37 mouse cellular contexts compared by ENCODE assay signal in the genomic region with DNA sequence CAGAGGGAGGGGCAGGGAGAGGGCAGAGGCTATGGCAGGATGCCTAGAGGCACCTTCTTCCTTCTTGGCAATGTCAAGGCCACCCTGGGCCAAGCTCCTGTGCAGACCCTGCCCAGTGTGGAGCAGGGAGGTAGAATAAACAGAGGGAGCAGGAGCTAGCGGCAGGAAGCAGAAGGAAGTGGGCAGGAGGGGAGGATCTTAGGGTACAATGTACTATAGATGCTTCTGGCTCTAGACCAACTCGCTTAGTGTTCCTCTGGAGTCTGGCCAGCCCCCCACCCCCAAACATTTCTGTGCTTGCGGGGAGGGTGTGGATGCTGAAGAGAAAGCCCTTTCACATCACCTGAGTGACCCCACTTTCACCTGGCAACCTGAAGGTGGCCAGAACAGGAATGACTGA. TPM values are rescaled to one million over a fixed set of nuclear protein-coding genes. Genes with fewer than 3 reads are reported as not detected.
A peak's percentile ranks its signal among the peaks of the same experiment; 100 is the strongest.
DNase-seq lines count a peak whose midpoint lies in the region; ATAC-seq lines count a peak whose summit lies in the region.
"Had no signal": no experiment of that assay in that cellular context is flagged by ENCODE, and none has a peak within 500 bp of the region (broad histone marks: within the 10 kb centered on the region; RNA-seq: fewer than 3 reads in every experiment).

No protein-coding gene starts in this region.

- no peaks in the 10 kb centered on the region for H3K9me3 ChIP-seq in lung, embryonic 15.5 days
- no peaks in the 10 kb centered on the region for H3K9me3 ChIP-seq in midbrain, embryonic 14.5 days (ENCODE audit: control insufficient read depth, low read length)
- H3K9me3 ChIP-seq: forebrain, embryonic 10.5 days; forebrain, embryonic 15.5 days; heart, embryonic 12.5 days; hindbrain, embryonic 13.5 days; limb, embryonic 13.5 days; neural tube, embryonic 12.5 days had no signal

- no peaks in the 10 kb centered on the region for H3K4me1 ChIP-seq in lung, embryonic 15.5 days
- no peaks in the 10 kb centered on the region for H3K4me1 ChIP-seq in midbrain, embryonic 14.5 days (ENCODE audit: control insufficient read depth, insufficient read depth, low read length)
- H3K4me1 ChIP-seq: forebrain, embryonic 15.5 days; heart, embryonic 12.5 days; hindbrain, embryonic 13.5 days; neural tube, embryonic 12.5 days had no signal

- no peak overlapping the region for H3K4me3 ChIP-seq in lung, embryonic 15.5 days
- H3K4me3 ChIP-seq in midbrain, embryonic 14.5 days (replicated peaks; ENCODE audit: low read depth, low read length), result no peak overlapping the region
- H3K4me3 ChIP-seq: forebrain, embryonic 10.5 days; forebrain, embryonic 15.5 days; heart, embryonic 12.5 days; hindbrain, embryonic 13.5 days; layer of hippocampus, adult 2 months; limb, embryonic 13.5 days; myocyte; neural tube, embryonic 12.5 days had no signal

- no peaks in the 10 kb centered on the region for H3K27me3 ChIP-seq in lung, embryonic 15.5 days
- no peaks in the 10 kb centered on the region for H3K27me3 ChIP-seq in midbrain, embryonic 14.5 days (ENCODE audit: control insufficient read depth, insufficient read depth, low read length)
- H3K27me3 ChIP-seq: forebrain, embryonic 15.5 days; hindbrain, embryonic 13.5 days; neural tube, embryonic 12.5 days had no signal

- peak; percentile 33 for DNase-seq in urinary bladder, postnatal 14 days (ENCODE audit: low spot score)
- DNase-seq in urinary bladder, postnatal 36 days (ENCODE audit: low spot score in 2 of 2), result no peak
- peak; percentile 34 for DNase-seq in lung, postnatal 25 days (ENCODE audit: low spot score)
- no peak for DNase-seq in midbrain, embryonic 14.5 days
- DNase-seq in spleen, adult 18-20 months, result no peak
- DNase-seq in urinary bladder, postnatal 4 days (ENCODE audit: low spot score in 2 of 2), result no peak
- DNase-seq: adrenal gland, adult 2 months; adrenal gland, postnatal 36 days; B cell, adult 2 months; cerebellum, adult 18-20 months; cerebellum, postnatal 25 days; gastrocnemius, postnatal 25 days; heart, adult 18-20 months; heart, postnatal 4 days; kidney, adult 9 months; kidney, postnatal 36 days; right cerebral cortex, postnatal 25 days; thymus, adult 18-20 months; thymus, postnatal 4 days had no signal

- 21% methylated on average over 3 of the region's 3 CpGs for WGBS in lung, embryonic 15.5 days
- 77% methylated on average over 3 of the region's 3 CpGs for WGBS in midbrain, embryonic 14.5 days

- H3K27ac ChIP-seq in lung, embryonic 15.5 days, result no peak overlapping the region
- no peak overlapping the region for H3K27ac ChIP-seq in midbrain, embryonic 14.5 days (replicated peaks; ENCODE audit: low read depth, low read length)
- H3K27ac ChIP-seq: forebrain, embryonic 10.5 days; forebrain, embryonic 15.5 days; hindbrain, embryonic 13.5 days; layer of hippocampus, adult 2 months; limb, embryonic 13.5 days; neural tube, embryonic 12.5 days had no signal

- peak; percentile 46; the same call in 1 of the 2 replicates for ATAC-seq in lung, embryonic 15.5 days (ENCODE audit: borderline replicate concordance, extremely low read depth, low FRiP score, low TSS enrichment)
- ATAC-seq in midbrain, embryonic 14.5 days (ENCODE audit: low FRiP score, low TSS enrichment), result no peak
- ATAC-seq: activated CD4-positive, CD25-positive, alpha-beta regulatory T cell, adult 4 months; forebrain, embryonic 15.5 days; intestine, embryonic 16.5 days had no signal

- no peaks in the 10 kb centered on the region for H3K36me3 ChIP-seq in lung, embryonic 15.5 days
- H3K36me3 ChIP-seq in midbrain, embryonic 14.5 days (ENCODE audit: control insufficient read depth, insufficient read depth, low read length), result no peaks in the 10 kb centered on the region
- H3K36me3 ChIP-seq: forebrain, embryonic 10.5 days; forebrain, embryonic 15.5 days; heart, embryonic 12.5 days; hindbrain, embryonic 13.5 days; limb, embryonic 13.5 days; neural tube, embryonic 12.5 days had no signal

- H3K4me2 ChIP-seq in lung, embryonic 15.5 days, result no peak overlapping the region
- no peak overlapping the region for H3K4me2 ChIP-seq in midbrain, embryonic 14.5 days (ENCODE audit: low read length)
- H3K4me2 ChIP-seq: forebrain, embryonic 15.5 days; heart, embryonic 12.5 days; hindbrain, embryonic 13.5 days; limb, embryonic 13.5 days; liver, embryonic 11.5 days; midbrain, embryonic 11.5 days; neural tube, embryonic 12.5 days had no signal

- H3K9ac ChIP-seq in lung, embryonic 15.5 days, result no peak overlapping the region
- no peak overlapping the region for H3K9ac ChIP-seq in midbrain, embryonic 14.5 days (replicated peaks; ENCODE audit: low read length)
- H3K9ac ChIP-seq: forebrain, embryonic 15.5 days; heart, embryonic 12.5 days; hindbrain, embryonic 13.5 days; limb, embryonic 13.5 days; neural tube, embryonic 12.5 days had no signal

RNA-seq across cellular contexts. Expression of gene Gabrp, which starts 0.9 kb away (rescaled TPM):
- 0.25 and 0.34 TPM in 2 replicates for polyA plus RNA-seq in lung, embryonic 15.5 days (2015; fragmentation: Nextera tagmentation; extraction: Ambion mirVana)
- polyA plus RNA-seq in midbrain, embryonic 14.5 days (2014; fragmentation: Nextera tagmentation; extraction: Ambion mirVana), result not detected in 2 replicates
- polyA plus RNA-seq: activated CD4-positive, CD25-positive, alpha-beta regulatory T cell, adult 4 months; adrenal gland, adult 2 months; forebrain, embryonic 15.5 days; frontal cortex, adult 2 months; heart, postnatal 0 days; hindbrain, embryonic 13.5 days; midbrain, postnatal 0 days; myocyte had no signal

RNA-seq across cellular contexts. Expression of gene D130052B06Rik, which starts 19.5 kb away (rescaled TPM):
- polyA plus RNA-seq in lung, embryonic 15.5 days (2015; fragmentation: Nextera tagmentation; extraction: Ambion mirVana), result not detected in 2 replicates
- not detected in 2 replicates for polyA plus RNA-seq in midbrain, embryonic 14.5 days (2014; fragmentation: Nextera tagmentation; extraction: Ambion mirVana)
- polyA plus RNA-seq: activated CD4-positive, CD25-positive, alpha-beta regulatory T cell, adult 4 months; adrenal gland, adult 2 months; forebrain, embryonic 10.5 days; forebrain, embryonic 15.5 days; frontal cortex, adult 2 months; heart, embryonic 12.5 days; heart, postnatal 0 days; intestine, embryonic 16.5 days; liver, embryonic 11.5 days; liver, embryonic 16.5 days; midbrain, embryonic 11.5 days; midbrain, postnatal 0 days; myocyte; stomach, embryonic 16.5 days had no signal

Comparison
In these comparisons a context has a peak if more than half of its experiments do, and no peak if none do; other contexts are left out.
1. DNase-seq: peak in urinary bladder, postnatal 14 days (single experiment) and lung, postnatal 25 days (single experiment); none in urinary bladder, postnatal 36 days (0 of 2), midbrain, embryonic 14.5 days (single experiment), spleen, adult 18-20 months (0 of 2) and urinary bladder, postnatal 4 days (0 of 2).